Mouse (Mus musculus) gastrocnemius, postnatal 25 days (tissue): ENCODE measurements at regions not wholly inside any gene's neighbourhood (a gene's known extent, or its start where the extent isn't known, plus 50 kb on each side); places are given as distances from the start of the nearest gene placed in this dataset.

Source experiments
- DNase-seq: peaks from one replicate; pipeline ENCODE4 v3.0.0; 2022

GRCm38 (mm10) chr11:17759224-17759623 is 194.5 kb downstream of the Etaa1 start:
- no peak for DNase-seq

GRCm38 (mm10) chr11:17763411-17763810 is 190.3 kb downstream of the Etaa1 start:
- DNase-seq = no peak

GRCm38 (mm10) chr11:17764146-17764545 is 189.5 kb downstream of the Etaa1 start:
- no peak for DNase-seq

GRCm38 (mm10) chr11:17768345-17768759 is 185.3 kb downstream of the Etaa1 start:
- no peak for DNase-seq

DNA sequence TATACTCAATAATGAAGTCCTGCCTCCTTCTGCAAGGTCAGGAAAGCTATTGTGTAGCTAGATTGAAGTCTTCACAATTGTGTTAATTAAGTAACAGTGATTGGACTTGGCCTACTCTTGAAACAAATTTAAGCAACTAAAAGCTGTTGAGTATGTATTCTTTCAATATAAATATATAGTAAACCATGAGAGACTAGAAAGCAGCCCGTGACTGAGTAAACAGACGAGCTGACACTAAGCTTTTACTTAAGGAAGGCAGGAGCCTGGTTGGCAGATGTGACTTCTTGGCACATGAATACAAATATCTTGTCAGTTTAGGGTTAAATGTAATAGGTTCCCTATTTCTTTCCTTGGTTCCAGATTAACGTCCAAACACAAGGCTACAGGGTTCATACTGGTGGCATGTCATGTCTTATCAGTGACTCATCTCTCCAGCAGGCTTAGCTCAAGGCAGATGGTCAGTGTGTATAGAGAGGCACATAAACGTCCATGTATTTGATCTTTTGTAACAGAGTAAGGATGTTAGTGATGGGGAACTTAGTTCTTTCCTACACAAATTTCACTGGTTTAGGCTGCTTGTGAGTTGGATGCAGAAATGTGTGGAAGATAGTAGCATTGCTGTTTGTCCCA is 184.7 kb downstream of the Etaa1 start:
- no peak for DNase-seq

- no peak for DNase-seq
Measured at GRCm38 (mm10) chr11:17797632-17798031, 156.0 kb downstream of the Etaa1 start.

GRCm38 (mm10) chr11:17807851-17808250 is 145.8 kb downstream of the Etaa1 start:
- no peak for DNase-seq

DNA sequence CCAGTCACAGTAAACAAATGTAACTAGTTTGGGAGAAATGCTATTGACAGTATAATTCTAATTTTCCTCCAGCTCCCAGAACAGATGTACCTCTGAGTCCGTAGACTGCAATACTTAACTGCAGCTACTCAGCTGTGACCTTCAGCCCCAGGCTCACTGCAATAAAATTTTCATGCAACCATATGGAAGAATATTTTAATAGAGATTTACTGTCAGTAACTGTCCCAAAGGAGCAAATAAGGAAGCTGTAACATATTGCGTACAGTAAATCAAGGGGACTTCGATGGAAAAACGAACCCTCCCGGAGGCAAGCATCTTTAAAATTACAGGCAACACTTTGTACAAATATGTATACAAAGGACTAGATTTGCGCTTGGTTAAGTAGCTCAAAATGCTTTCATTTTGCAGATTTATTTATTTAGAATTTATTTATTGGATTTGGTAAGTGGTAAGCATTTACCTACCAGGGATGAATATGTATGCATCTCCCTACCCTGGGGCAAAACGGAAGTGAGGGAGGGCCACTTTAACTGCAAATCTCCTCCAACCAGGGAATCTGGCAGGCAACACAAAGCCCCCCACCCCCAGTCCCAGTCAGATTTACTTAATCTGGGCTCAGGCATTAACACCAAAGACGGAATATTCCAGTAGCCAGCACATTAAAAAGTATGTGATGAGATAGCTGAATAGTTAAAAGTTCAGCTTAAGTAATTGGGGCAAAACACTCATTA is 141.7 kb downstream of the Etaa1 start:
- no peak for DNase-seq

GRCm38 (mm10) chr11:17842642-17843041 is 111.0 kb downstream of the Etaa1 start:
- no peak for DNase-seq

- DNase-seq = no peak
Measured at GRCm38 (mm10) chr11:17852405-17852804, 101.3 kb downstream of the Etaa1 start.

DNA sequence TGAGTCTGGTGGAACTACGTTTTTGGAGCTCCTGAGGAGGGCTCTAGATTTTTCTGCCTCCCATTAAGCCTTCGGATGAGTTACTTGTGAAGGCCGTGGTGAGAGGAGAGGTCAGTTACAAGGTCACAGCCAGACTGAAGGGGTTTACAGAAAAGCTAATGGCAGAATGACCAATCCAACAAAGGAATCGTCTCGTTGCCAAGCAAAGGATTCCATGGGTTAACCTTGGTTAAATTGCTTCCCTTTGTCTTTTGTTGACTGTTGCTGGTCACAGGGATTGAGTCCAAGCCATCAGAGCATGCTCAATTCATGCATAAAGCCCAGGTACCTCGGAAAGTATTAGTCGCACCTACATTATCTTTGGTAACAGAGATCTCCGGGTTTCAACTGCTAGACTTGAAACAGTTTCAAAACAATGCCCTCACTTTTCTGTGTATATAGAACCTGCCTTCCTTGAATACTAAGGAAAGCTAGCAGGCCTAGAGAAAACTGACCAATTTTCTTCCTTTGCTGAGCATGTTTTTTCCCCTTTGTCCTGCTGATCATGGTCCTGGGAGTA is 100.3 kb downstream of the Etaa1 start:
- DNase-seq = no peak

GRCm38 (mm10) chr11:17853832-17854231 is 99.8 kb downstream of the Etaa1 start:
- DNase-seq = no peak

DNA sequence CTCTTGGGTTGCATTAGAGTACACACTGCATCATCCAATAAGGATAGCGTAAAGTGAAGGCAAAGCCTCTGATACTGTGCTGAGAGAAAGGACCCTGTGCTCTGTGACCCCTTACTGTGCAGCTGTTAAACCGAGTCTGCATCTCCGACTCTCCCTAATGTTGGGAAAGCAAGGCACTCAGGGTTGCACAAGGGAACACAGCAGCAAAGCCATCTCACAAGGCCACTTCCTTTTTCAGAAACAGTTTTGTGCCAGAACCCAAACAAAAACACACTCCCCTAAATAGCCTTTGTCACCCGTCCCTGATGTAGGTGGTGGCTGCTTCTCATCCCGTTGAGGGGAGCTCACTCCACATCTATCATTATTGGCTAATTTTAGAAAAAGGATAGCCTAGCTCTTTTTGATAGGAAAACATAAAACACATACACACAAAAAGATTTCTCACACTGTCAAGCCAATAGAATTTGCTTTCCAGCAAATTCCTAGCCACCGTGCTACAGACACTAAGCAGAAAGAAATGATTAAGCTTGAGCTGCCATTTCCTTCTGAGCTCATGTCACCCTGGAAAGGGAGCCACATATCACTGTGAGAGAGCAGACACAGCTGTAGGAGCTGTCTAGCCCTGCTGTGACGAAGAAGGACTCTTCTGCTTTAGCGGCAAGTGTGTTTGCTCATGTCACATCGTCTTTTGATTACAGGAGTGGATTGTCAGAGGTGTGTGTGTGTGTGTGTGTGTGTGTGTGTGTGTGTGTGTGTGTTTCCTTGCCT is 94.1 kb downstream of the Etaa1 start:
- no peak for DNase-seq

DNA sequence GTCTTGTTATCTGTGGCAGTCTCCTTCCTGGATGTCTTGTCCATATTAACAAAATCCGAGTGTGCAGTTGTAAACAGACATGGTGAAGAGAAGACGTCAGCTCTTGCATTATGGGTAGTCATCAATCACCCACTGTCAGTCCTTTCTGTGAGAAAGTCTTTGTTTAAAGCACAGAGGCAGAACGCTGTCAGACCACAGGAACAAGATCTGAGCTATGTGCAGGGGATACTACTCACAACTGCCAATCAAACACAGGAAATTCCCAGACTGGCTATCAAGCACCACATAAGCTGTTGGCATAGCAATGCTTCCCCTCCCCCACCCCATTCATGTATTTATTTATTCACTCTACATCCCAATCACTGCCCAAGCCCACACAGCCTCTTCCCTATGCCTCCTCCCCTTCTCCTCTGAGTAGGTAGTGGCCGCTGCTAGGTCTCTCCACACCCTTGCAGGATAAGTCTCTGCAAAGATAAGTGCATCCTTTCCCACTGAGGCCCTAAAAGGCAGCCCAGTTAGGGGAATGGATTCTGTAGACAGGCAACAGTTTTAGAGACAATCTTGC is 88.8 kb downstream of the Etaa1 start:
- DNase-seq = no peak

DNA sequence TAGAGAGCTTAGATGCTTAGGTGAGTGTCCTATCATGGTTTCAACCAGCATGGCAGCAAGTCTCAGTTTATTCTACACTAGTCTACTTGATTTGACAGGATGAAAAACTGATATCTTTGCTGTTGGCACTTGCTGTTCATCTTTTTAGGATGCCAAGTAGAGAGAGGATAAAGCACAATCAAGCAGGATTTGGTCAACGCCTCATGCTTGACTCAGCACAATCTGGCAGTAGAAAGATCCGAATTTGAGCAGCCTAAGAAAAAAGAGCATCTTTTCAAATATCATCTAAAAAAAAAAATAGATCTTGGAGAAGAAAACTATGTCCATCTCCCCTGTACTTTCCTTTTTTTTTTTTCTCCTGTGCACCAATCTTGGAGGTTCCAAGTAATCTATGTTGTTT is 83.0 kb downstream of the Etaa1 start:
- no peak for DNase-seq

- no peak for DNase-seq
Measured at GRCm38 (mm10) chr11:17871920-17872319, 81.8 kb downstream of the Etaa1 start.

GRCm38 (mm10) chr11:17883276-17883675 is 70.4 kb downstream of the Etaa1 start:
- no peak for DNase-seq
